In genomic region chr3:146134834-146135233, GRCm38 (mm10) we compare ENCODE assay signal across 19 mouse cellular contexts. TPM values are rescaled to one million over a fixed set of nuclear protein-coding genes. Genes with fewer than 3 reads are reported as not detected.
DNase-seq lines count a peak whose midpoint lies in the region.
"Had no signal": no experiment of that assay in that cellular context is flagged by ENCODE, and none has a peak within 500 bp of the region (broad histone marks: within the 10 kb centered on the region; RNA-seq: fewer than 3 reads in every experiment).

No protein-coding gene starts in this region.

- intact Hi-C loops in heart, postnatal 25 days (cut with DNase I): no loop called here

- peak; percentile 94 for DNase-seq in heart, adult 11 months
- no peak for DNase-seq in heart, postnatal 25 days (ENCODE audit: low spot score)
- peak; percentile 36 for DNase-seq in thymus, postnatal 4 days
- DNase-seq in thymus, postnatal 10 days (ENCODE audit: low spot score in 2 of 2): no peak
- peak; percentile 13 to 40 for DNase-seq in monocyte, adult 2 months (ENCODE audit: low read depth in 1 of 2, low spot score in 2 of 2)
- DNase-seq in testis, postnatal 14 days (ENCODE audit: low spot score): no peak
- DNase-seq in adrenal gland, adult 2 months: no peak
- no peak for DNase-seq in cerebellum, adult 11-12 months
- DNase-seq: adrenal gland, postnatal 36 days; cerebellum, adult 9-10 months; gastrocnemius, postnatal 25 days; heart, postnatal 10 days; kidney, adult 2 months; kidney, postnatal 36 days; layer of hippocampus, postnatal 36 days; left cerebral cortex, postnatal 4 days; lung, embryonic 14.5 days; lung, postnatal 4 days; right cerebral cortex, adult 18-20 months had no signal

RNA-seq across cellular contexts. Expression of gene Mcoln2, which starts 14.8 kb away (rescaled TPM):
- under 1 TPM in 1 of 2 experiments, not detected in 1; 0.42 TPM for total RNA-seq in heart, postnatal 25 days (2021)
- not detected for total RNA-seq in adrenal gland, adult 2 months (2021)
- polyA plus RNA-seq in adrenal gland, adult 2 months (2012; rRNA removed): not detected in 2 replicates
- total RNA-seq: adrenal gland, postnatal 36 days; layer of hippocampus, postnatal 36 days; left cerebral cortex, postnatal 4 days had no signal

RNA-seq across cellular contexts. Expression of gene Mcoln3, which starts 17.6 kb away (rescaled TPM):
- not detected for total RNA-seq in heart, postnatal 25 days (2021)
- total RNA-seq in adrenal gland, adult 2 months (2021): not detected
- not detected in 2 replicates for polyA plus RNA-seq in adrenal gland, adult 2 months (2012; rRNA removed)
- total RNA-seq: adrenal gland, postnatal 36 days; gastrocnemius, postnatal 25 days; heart, postnatal 10 days; layer of hippocampus, postnatal 36 days had no signal

RNA-seq across cellular contexts. Expression of gene Wdr63, which starts 26.9 kb away (rescaled TPM):
- total RNA-seq in heart, postnatal 25 days (2021): not detected
- total RNA-seq in adrenal gland, adult 2 months (2021): not detected
- not detected in 2 replicates for polyA plus RNA-seq in adrenal gland, adult 2 months (2012; rRNA removed)
- total RNA-seq: gastrocnemius, postnatal 25 days; heart, postnatal 10 days had no signal
- polyA plus RNA-seq: kidney, adult 2 months; lung, embryonic 14.5 days had no signal

Comparison
In these comparisons a context has a peak if more than half of its experiments do, and no peak if none do; other contexts are left out.
1. DNase-seq: peak in heart, adult 11 months (single experiment), thymus, postnatal 4 days (single experiment) and monocyte, adult 2 months (2 of 2); none in heart, postnatal 25 days (single experiment), thymus, postnatal 10 days (0 of 2), testis, postnatal 14 days (single experiment), adrenal gland, adult 2 months (single experiment) and cerebellum, adult 11-12 months (single experiment).